Mouse (Mus musculus): Measurements from ENCODE around the gene Dusp22.

GRCm38 (mm10) chr13:30716611-30717010, 56.8 kb downstream of the Dusp22 start:
- TF ChIP-seq CTCF (IDR thresholded peaks at IDR 0.05; ENCODE audit: low read depth, low read length) (no peak), POLR2A (IDR thresholded peaks at IDR 0.05; ENCODE audit: borderline replicate concordance, low read depth, low read length) (no peak)
